Mouse (Mus musculus) MEL (cell line): Measurements from ENCODE around the gene Olfr78. TPM values are rescaled to one million over a fixed set of nuclear protein-coding genes. Genes with fewer than 3 reads are reported as not detected.

Experiments used
- DNase-seq: peaks from one replicate; pipeline ENCODE4 v3.0.0; 2011; ENCODE audit warnings: low read depth, low spot score
- H3K27ac ChIP-seq: 2 replicates; pipeline ENCODE4 v1.5.1; 2012; ENCODE audit warnings: low read depth, mild to moderate bottlenecking, control low read depth, low read length, moderate library complexity; ENCODE audit not compliant: control insufficient read depth
- H3K27me3 ChIP-seq, 2 experiments: fragments of 150-350 bp in 1 of 2; sonication (generic) in 1 of 2; 2 replicates each; pipeline ENCODE4 v1.6.1; 2012; ENCODE audit warnings: low read length in 2 of 2, mild to moderate bottlenecking in 2 of 2, improper control_type of control experiment in 1 of 2, moderate library complexity in 1 of 2; ENCODE audit not compliant: insufficient read depth in 2 of 2, control insufficient read depth in 1 of 2
- H3K36me3 ChIP-seq, 2 experiments: 2 replicates each; pipeline ENCODE4 v1.6.1; 2012 to 2014; ENCODE audit warnings: low read length in 2 of 2, improper control_type of control experiment in 1 of 2, inconsistent platforms in 1 of 2, mild to moderate bottlenecking in 1 of 2; ENCODE audit not compliant: insufficient read depth in 2 of 2, control insufficient read depth in 1 of 2
- H3K4me1 ChIP-seq, 2 experiments: fragments of 150-350 bp in 1 of 2; sonication (generic) in 1 of 2; 2 replicates each; pipeline ENCODE4 v1.6.1; 2012; ENCODE audit warnings: low read length in 2 of 2, improper control_type of control experiment in 1 of 2, mild to moderate bottlenecking in 1 of 2; ENCODE audit not compliant: insufficient read depth in 2 of 2, control insufficient read depth in 1 of 2
- H3K4me3 ChIP-seq, 2 experiments: fragments of 150-350 bp in 1 of 2; sonication (generic) in 1 of 2; 2 replicates each; pipeline ENCODE4 v1.5.1; 2012; ENCODE audit warnings: low read depth in 2 of 2, low read length in 2 of 2, mild to moderate bottlenecking in 2 of 2, moderate library complexity in 2 of 2, control low read depth in 1 of 2, improper control_type of control experiment in 1 of 2; ENCODE audit not compliant: control insufficient read depth in 1 of 2, insufficient read depth in 1 of 2
- H3K79me2 ChIP-seq: 2 replicates; pipeline ENCODE4 v1.6.1; 2012; ENCODE audit warnings: mild to moderate bottlenecking, low read length, moderate library complexity; ENCODE audit not compliant: control insufficient read depth, poor library complexity, insufficient read depth
- H3K9ac ChIP-seq: 2 replicates; pipeline ENCODE4 v1.6.1; 2012; ENCODE audit warnings: low read depth, mild to moderate bottlenecking, control low read depth, low read length, moderate library complexity; ENCODE audit not compliant: control insufficient read depth, poor library complexity, severe bottlenecking
- H3K9me3 ChIP-seq: fragments of 150-350 bp; sonication (generic); replicated peaks from 2 replicates; pipeline ENCODE4 v1.6.1; 2012; ENCODE audit warnings: mild to moderate bottlenecking, low read length, improper control_type of control experiment, moderate library complexity; ENCODE audit not compliant: insufficient read depth
- BHLHE40 ChIP-seq: IDR thresholded peaks from 2 replicates; pipeline ENCODE4 v1.6.1; 2012; ENCODE audit warnings: low read depth, mild to moderate bottlenecking, inconsistent platforms, low read length, improper control_type of control experiment, borderline replicate concordance
- CHD1 ChIP-seq: IDR thresholded peaks from 2 replicates; pipeline ENCODE4 v1.6.1; 2012; ENCODE audit warnings: low read depth, mild to moderate bottlenecking, inconsistent platforms, low read length, improper control_type of control experiment
- CTCF ChIP-seq, 3 experiments: IDR thresholded peaks in 2 of 3; conservative IDR thresholded peaks in 1 of 3; 2 replicates each; pipeline ENCODE4 v1.5.1; 2011 to 2012; ENCODE audit warnings: low read length in 3 of 3, low read depth in 2 of 3, mild to moderate bottlenecking in 2 of 3, improper control_type of control experiment in 1 of 3, inconsistent platforms in 1 of 3, mixed read lengths in 1 of 3, moderate library complexity in 1 of 3; ENCODE audit not compliant: control insufficient read depth in 1 of 3, insufficient read depth in 1 of 3, poor library complexity in 1 of 3, severe bottlenecking in 1 of 3
- ETS1 ChIP-seq: IDR thresholded peaks from 2 replicates; pipeline ENCODE4 v1.6.1; 2012; ENCODE audit warnings: low read depth, mild to moderate bottlenecking, inconsistent platforms, low read length, improper control_type of control experiment, moderate library complexity
- HCFC1 ChIP-seq: IDR thresholded peaks from 2 replicates; pipeline ENCODE4 v1.6.1; 2012; ENCODE audit warnings: low read depth, mild to moderate bottlenecking, inconsistent platforms, low read length, improper control_type of control experiment, moderate library complexity
- MAFK ChIP-seq: IDR thresholded peaks from 2 replicates; pipeline ENCODE4 v1.6.1; 2011; ENCODE audit warnings: low read depth, mild to moderate bottlenecking, low read length, improper control_type of control experiment, borderline replicate concordance
- MAZ ChIP-seq: IDR thresholded peaks from 2 replicates; pipeline ENCODE4 v1.6.1; 2012; ENCODE audit warnings: low read depth, mild to moderate bottlenecking, inconsistent platforms, low read length, improper control_type of control experiment
- MXI1 ChIP-seq: IDR thresholded peaks from 2 replicates; pipeline ENCODE4 v1.6.1; 2011; ENCODE audit warnings: mild to moderate bottlenecking, low read depth, low read length, improper control_type of control experiment
- MYB ChIP-seq: IDR thresholded peaks from 2 replicates; pipeline ENCODE4 v1.6.1; 2011; ENCODE audit warnings: mild to moderate bottlenecking, low read depth, low read length, improper control_type of control experiment
- NELFE ChIP-seq: IDR thresholded peaks from 2 replicates; pipeline ENCODE4 v1.6.1; 2011; ENCODE audit warnings: low read depth, low read length, improper control_type of control experiment
- POLR2AphosphoS5 ChIP-seq: IDR thresholded peaks from 2 replicates; pipeline ENCODE4 v1.6.1; 2012; ENCODE audit warnings: low read depth, borderline replicate concordance, mild to moderate bottlenecking, inconsistent platforms, low read length, moderate library complexity, mixed read lengths
- RCOR1 ChIP-seq: IDR thresholded peaks from 2 replicates; pipeline ENCODE4 v1.6.1; 2012; ENCODE audit warnings: low read depth, mild to moderate bottlenecking, inconsistent platforms, low read length, improper control_type of control experiment
- SMC3 ChIP-seq: IDR thresholded peaks from 2 replicates; pipeline ENCODE4 v1.6.1; 2011; ENCODE audit warnings: low read depth, low read length, improper control_type of control experiment
- TBP ChIP-seq: IDR thresholded peaks from 2 replicates; pipeline ENCODE4 v1.8.0; 2011; ENCODE audit warnings: low read depth, low read length, improper control_type of control experiment
- UBTF ChIP-seq: IDR thresholded peaks from 2 replicates; pipeline ENCODE4 v1.6.1; 2012; ENCODE audit warnings: low read depth, mild to moderate bottlenecking, inconsistent platforms, low read length, improper control_type of control experiment, moderate library complexity, borderline replicate concordance; ENCODE audit not compliant: insufficient read depth
- USF1 ChIP-seq: IDR thresholded peaks from 2 replicates; pipeline ENCODE4 v1.6.1; 2014; ENCODE audit warnings: low read depth, mild to moderate bottlenecking, inconsistent platforms, low read length, improper control_type of control experiment, moderate library complexity
- USF2 ChIP-seq, 2 experiments: IDR thresholded peaks; 2 replicates each; pipeline ENCODE4 v1.6.1; 2011 to 2012; ENCODE audit warnings: improper control_type of control experiment in 2 of 2, low read length in 2 of 2, borderline replicate concordance in 1 of 2, inconsistent platforms in 1 of 2, low read depth in 1 of 2, mild to moderate bottlenecking in 1 of 2; ENCODE audit not compliant: insufficient read depth in 1 of 2
- ZKSCAN1 ChIP-seq: IDR thresholded peaks from 2 replicates; pipeline ENCODE4 v1.6.1; 2012; ENCODE audit warnings: low read depth, mild to moderate bottlenecking, inconsistent platforms, low read length, improper control_type of control experiment, moderate library complexity
- ZMIZ1 ChIP-seq: IDR thresholded peaks from 2 replicates; pipeline ENCODE4 v1.6.1; 2012; ENCODE audit warnings: low read depth, mild to moderate bottlenecking, inconsistent platforms, low read length, improper control_type of control experiment, moderate library complexity
- polyA plus RNA-seq, 2 experiments: library from polyadenylated mRNA; stranded (reverse) in 1 of 2; unstranded in 1 of 2; fragments of >175 nt in 1 of 2; fragments of >200 nt in 1 of 2; gene quantifications; 2 replicates each; pipeline versions ENCODE4 v1.2.1 to v1.2.4; 2012; ENCODE audit warnings: low replicate concordance in 2 of 2, low read depth in 1 of 2; ENCODE audit not compliant: insufficient read length in 2 of 2, insufficient read depth in 1 of 2, missing spikeins in 1 of 2
- total RNA-seq: library from RNA; depleted of rRNA; stranded (reverse); fragments of 300-350 nt; gene quantifications from 2 replicates; pipeline ENCODE4 v1.2.3, GENCODE M21; 2012; rRNA removed

Olfr78 gene
- not detected in 2 replicates for total RNA-seq
- not detected for polyA plus RNA-seq

GRCm38 (mm10) chr7:102759266-102759665 is at the start of gene Olfr78, which contains the start of gene Olfr560:
TSS of gene Olfr78 (minus strand) at chr7:102759471.
TSS of gene Olfr560 (minus strand) at chr7:102759366.
- Histone ChIP-seq H3K9ac (no peak within 1 kb of the TSS), H3K27ac (no peak within 1 kb of the TSS)
- TF ChIP-seq MAFK (no peak), UBTF (no peak), RCOR1 (no peak), USF1 (no peak), SMC3 (no peak), CHD1 (no peak), TBP (no peak), NELFE (no peak), POLR2AphosphoS5 (no peak), MAZ (no peak), ZMIZ1 (no peak), BHLHE40 (no peak)
- TF ChIP-seq, all 39 proteins: peak for 0
- H3K36me3 ChIP-seq = no peaks in the 10 kb centered on the region
- DNase-seq = no peak
- no peaks in the 10 kb centered on the region for H3K79me2 ChIP-seq
- H3K4me1 ChIP-seq = no peaks in the 10 kb centered on the region
- no peaks in the 10 kb centered on the region for H3K27me3 ChIP-seq
- no peaks in the 10 kb centered on the region for H3K9me3 ChIP-seq
- H3K4me3 ChIP-seq = no peak within 1 kb of the TSS

DNA sequence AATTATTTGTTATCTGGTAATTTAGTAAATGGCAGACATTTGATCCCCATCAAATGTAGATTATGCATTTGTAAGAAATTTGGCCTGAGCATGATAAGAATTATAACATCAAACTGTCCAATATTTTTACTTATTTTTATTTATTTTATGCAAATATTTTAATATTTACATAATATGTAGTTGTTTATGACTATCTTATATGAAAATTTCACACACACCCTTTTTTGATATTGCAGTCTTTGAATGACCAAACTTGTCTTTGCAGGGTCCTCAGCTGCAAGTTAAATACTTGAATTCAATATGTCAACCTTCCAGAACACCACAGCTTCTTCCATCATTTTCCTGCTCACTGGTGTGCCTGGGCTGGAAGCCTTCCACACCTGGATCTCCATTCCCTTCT is 43.9 kb upstream of the Olfr78 start, which contains the start of gene Olfr564:
Olfr564 (plus strand) TSS at position 301 of the 400 bp plus-strand sequence.
- TF ChIP-seq MYB (no peak), MXI1 (no peak), ETS1 (no peak), USF2 (IDR thresholded peaks at IDR 0.05; ENCODE audit: borderline replicate concordance in 1 of 2, insufficient read depth in 1 of 2, low read depth in 1 of 2, low read length in 2 of 2) (no peak), HCFC1 (no peak), RCOR1 (no peak), CTCF (IDR thresholded peaks at IDR 0.05 in 2 of 3, conservative IDR thresholded peaks at IDR 0.05 in 1 of 3; ENCODE audit: control insufficient read depth in 1 of 3, insufficient read depth in 1 of 3, low read depth in 2 of 3, low read length in 3 of 3, poor library complexity in 1 of 3, severe bottlenecking in 1 of 3) (no peak), TBP (no peak), ZKSCAN1 (no peak), SMC3 (no peak)
- Histone ChIP-seq H3K9me3 (no peaks in the 10 kb centered on the region), H3K36me3 (no peaks in the 10 kb centered on the region), H3K79me2 (no peaks in the 10 kb centered on the region), H3K9ac (no peak within 1 kb of the TSS), H3K4me3 (no peak within 1 kb of the TSS), H3K4me1 (no peaks in the 10 kb centered on the region), H3K27ac (no peak within 1 kb of the TSS), H3K27me3 (no peaks in the 10 kb centered on the region)
- no peak for DNase-seq
